ENCODE assay signal across 9 mouse cellular contexts in genomic region chr17:84100523-84100922, GRCm38 (mm10).
A peak's percentile ranks its signal among the peaks of the same experiment; 100 is the strongest.
DNase-seq lines count a peak whose midpoint lies in the region; ATAC-seq and TF ChIP-seq lines count a peak whose summit lies in the region.
"Had no signal": no experiment of that assay in that cellular context is flagged by ENCODE, and none has a peak within 500 bp of the region (broad histone marks: within the 10 kb centered on the region; RNA-seq: fewer than 3 reads in every experiment).

No protein-coding gene starts in this region.

- H3K9ac ChIP-seq in hindbrain, postnatal 0 days (replicated peaks; ENCODE audit: low read length): no peak overlapping the region
- no peak overlapping the region for H3K9ac ChIP-seq in midbrain, embryonic 16.5 days (ENCODE audit: low read depth, low read length)
- H3K9ac ChIP-seq: liver, embryonic 14.5 days had no signal

- no peaks in the 10 kb centered on the region for H3K36me3 ChIP-seq in spleen, adult 2 months (ENCODE audit: control insufficient read depth, insufficient read depth, low read length)
- no peaks in the 10 kb centered on the region for H3K36me3 ChIP-seq in hindbrain, postnatal 0 days (ENCODE audit: insufficient read depth, low read length)
- no peaks in the 10 kb centered on the region for H3K36me3 ChIP-seq in midbrain, embryonic 16.5 days (ENCODE audit: control insufficient read depth, insufficient read depth, low read length)

- WGBS in spleen, adult 2 months: 29% methylated on average over 10 of the region's 10 CpGs
- WGBS in hindbrain, postnatal 0 days: 36% methylated on average over 10 of the region's 10 CpGs
- 31% methylated on average over 10 of the region's 10 CpGs for WGBS in midbrain, embryonic 16.5 days

- TF ChIP-seq CTCF in gastrocnemius, adult 2 months (IDR thresholded peaks at IDR 0.05): no peak
- no peak for TF ChIP-seq CTCF in spleen, adult 2 months (IDR thresholded peaks at IDR 0.05; ENCODE audit: extremely low read depth, insufficient read depth, insufficient read length, insufficient replicate concordance)
- TF ChIP-seq CTCF in hindbrain, postnatal 0 days (IDR thresholded peaks at IDR 0.05; ENCODE audit: low read depth): no peak

- H3K27ac ChIP-seq in gastrocnemius, adult 2 months: peak overlapping the region; percentile 74
- peak overlapping the region; percentile 72 for H3K27ac ChIP-seq in spleen, adult 2 months (ENCODE audit: insufficient read depth, low read length)
- H3K27ac ChIP-seq in hindbrain, postnatal 0 days: peak overlapping the region; percentile 54
- peak overlapping the region; percentile 10; the same call in 1 of the 2 replicates for H3K27ac ChIP-seq in midbrain, embryonic 16.5 days (ENCODE audit: low read length)
- H3K27ac ChIP-seq: liver, embryonic 14.5 days had no signal

- H3K4me3 ChIP-seq in gastrocnemius, adult 2 months: no peak overlapping the region
- H3K4me3 ChIP-seq in spleen, adult 2 months (ENCODE audit: extremely low read depth, insufficient read depth, insufficient read length): no peak overlapping the region
- H3K4me3 ChIP-seq in hindbrain, postnatal 0 days (ENCODE audit: low read length): no peak overlapping the region
- no peak overlapping the region for H3K4me3 ChIP-seq in midbrain, embryonic 16.5 days (ENCODE audit: low read depth, low read length)

- peaks cover 9% of the 10 kb centered on the region for H3K27me3 ChIP-seq in spleen, adult 2 months (ENCODE audit: control insufficient read depth, insufficient read depth, low read length)
- no peaks in the 10 kb centered on the region for H3K27me3 ChIP-seq in hindbrain, postnatal 0 days (ENCODE audit: insufficient read depth, low read length)
- H3K27me3 ChIP-seq in midbrain, embryonic 16.5 days (ENCODE audit: control insufficient read depth, insufficient read depth, low read depth, low read length): no peaks in the 10 kb centered on the region; the same call in 1 of the 2 replicates

- peak; percentile 60 for DNase-seq in gastrocnemius, adult 2 months
- DNase-seq in gastrocnemius, adult 18-20 months (ENCODE audit: low spot score): no peak
- peak in 1 of 2 experiments; percentile 36 for DNase-seq in spleen, adult 2 months (ENCODE audit: low read depth in 1 of 2, low spot score in 2 of 2)
- no peak for DNase-seq in spleen, adult 12 weeks (ENCODE audit: low spot score)
- peak; percentile 42 for DNase-seq in hindbrain, postnatal 0 days (ENCODE audit: low spot score)
- DNase-seq in embryo, embryonic 10.5 days (ENCODE audit: low spot score): no peak

- H3K4me1 ChIP-seq in spleen, adult 2 months (ENCODE audit: control insufficient read depth, insufficient read depth, insufficient read length): peaks cover 14% of the 10 kb centered on the region; the same call in 1 of the 2 replicates
- peaks cover 17% of the 10 kb centered on the region for H3K4me1 ChIP-seq in hindbrain, postnatal 0 days (ENCODE audit: insufficient read depth, low read length)
- H3K4me1 ChIP-seq in midbrain, embryonic 16.5 days (ENCODE audit: control insufficient read depth, insufficient read depth, low read length): peaks cover 13% of the 10 kb centered on the region

- TF ChIP-seq POLR2A in spleen, adult 2 months (IDR thresholded peaks at IDR 0.05; ENCODE audit: low read depth, low read length): no peak

- H3K4me2 ChIP-seq in hindbrain, postnatal 0 days (ENCODE audit: low read depth, low read length): no peak overlapping the region
- H3K4me2 ChIP-seq in midbrain, embryonic 16.5 days (ENCODE audit: low read length): no peak overlapping the region

- H3K9me3 ChIP-seq in hindbrain, postnatal 0 days (ENCODE audit: low read length): no peaks in the 10 kb centered on the region
- no peaks in the 10 kb centered on the region for H3K9me3 ChIP-seq in midbrain, embryonic 16.5 days (replicated peaks; ENCODE audit: control insufficient read depth, low read length, poor library complexity, severe bottlenecking)

- intact Hi-C loops in gastrocnemius, adult 2 months (cut with DNase I): no loop called here

- no peak for ATAC-seq in hindbrain, postnatal 0 days
- ATAC-seq in midbrain, embryonic 16.5 days: no peak
- ATAC-seq in CD4-positive, CD25-positive, alpha-beta regulatory T cell, adult 4 months: no peak

Comparison
In these comparisons a context has a peak if more than half of its experiments do, and no peak if none do; other contexts are left out.
1. DNase-seq: peak in gastrocnemius, adult 2 months (single experiment) and hindbrain, postnatal 0 days (single experiment); none in gastrocnemius, adult 18-20 months (single experiment), spleen, adult 12 weeks (single experiment) and embryo, embryonic 10.5 days (single experiment).
2. H3K27ac ChIP-seq: peak in every context shown above with its lines; median percentile 74 in gastrocnemius, adult 2 months; 72 in spleen, adult 2 months; 54 in hindbrain, postnatal 0 days; 10 in midbrain, embryonic 16.5 days.